Mouse (Mus musculus): ENCODE measurements around the gene Abcb11.
"Not testable (repeated sequence)": the region's sequence is repeated elsewhere in the genome, so short reads cannot be mapped to it uniquely, and the experiment has no call there.

The Abcb11 gene

DNA sequence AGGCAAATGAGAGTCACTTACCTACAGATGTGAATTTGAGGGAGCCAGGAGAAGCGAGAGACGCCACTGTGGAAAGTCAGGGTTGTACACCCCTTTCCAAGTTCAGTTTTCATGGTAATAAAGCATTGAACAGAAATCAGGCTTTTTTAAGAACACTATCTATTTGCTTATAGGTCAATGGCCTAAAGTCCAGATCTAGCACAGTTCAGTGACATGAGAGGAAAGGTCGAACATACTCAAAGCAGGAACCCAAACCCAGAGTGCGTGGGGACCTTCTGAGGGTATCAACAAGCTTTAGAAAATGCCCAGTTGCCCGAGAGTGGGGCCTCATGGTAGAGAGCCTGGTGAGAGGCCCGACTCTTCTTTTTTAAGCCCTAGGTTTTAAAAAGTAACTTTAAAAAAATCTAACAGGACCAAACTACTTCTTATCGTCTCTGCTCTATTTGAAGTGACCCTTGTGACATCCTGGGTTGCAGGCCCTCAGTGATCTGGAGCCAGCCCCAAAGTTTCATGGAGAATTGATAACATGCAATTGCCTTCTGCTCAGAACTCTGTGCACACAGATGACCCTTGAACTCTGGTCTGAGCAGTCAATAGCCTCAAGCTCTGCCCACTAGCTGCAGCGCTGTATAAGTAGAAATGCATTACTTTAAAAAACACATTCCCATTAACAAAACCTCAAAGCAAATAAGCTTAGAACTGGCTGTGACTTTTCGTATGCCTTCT lies at the start of gene Abcb11:
Gene Abcb11 (minus strand): TSS at position 121 of the 726 bp plus-strand sequence.
- no peak for DNase-seq

DNA sequence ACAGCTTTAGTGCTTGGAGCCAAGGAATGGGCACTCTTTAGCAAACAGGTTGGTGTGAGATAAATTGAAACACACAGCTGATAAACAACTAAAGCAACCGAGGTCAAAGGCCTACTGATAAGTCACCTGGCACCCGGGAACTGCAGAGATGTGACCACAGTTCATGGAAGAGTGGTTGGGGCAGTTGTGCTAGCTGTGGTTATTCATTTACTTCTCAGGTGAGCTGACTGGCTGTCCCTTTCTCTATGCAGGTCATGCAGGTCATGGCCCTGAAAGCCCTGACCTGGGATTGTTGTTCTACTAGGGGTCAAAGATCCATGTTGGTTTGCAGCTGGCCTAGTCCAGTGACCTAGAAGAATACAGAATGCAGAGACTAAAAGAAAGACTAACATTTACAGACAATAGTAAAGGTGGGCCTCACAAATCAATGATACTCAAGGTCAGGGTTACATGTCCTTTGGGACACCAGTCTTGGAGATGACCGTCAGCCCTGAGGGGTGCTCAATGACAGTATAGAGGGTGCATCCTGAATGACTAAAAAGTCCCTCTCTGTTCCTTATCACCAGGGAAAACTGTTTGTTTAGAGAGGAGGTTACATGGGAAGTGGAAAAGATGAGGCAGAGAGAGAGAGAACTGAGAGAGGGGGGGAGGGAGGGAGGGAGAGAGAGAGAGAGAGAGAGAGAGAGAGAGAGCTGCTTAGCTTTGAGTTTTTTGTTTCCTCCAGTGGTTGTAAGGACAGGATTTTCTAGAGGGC lies 43.9 kb upstream of the Abcb11 start:
- DNase-seq: peak; percentile 21 to 66

DNA sequence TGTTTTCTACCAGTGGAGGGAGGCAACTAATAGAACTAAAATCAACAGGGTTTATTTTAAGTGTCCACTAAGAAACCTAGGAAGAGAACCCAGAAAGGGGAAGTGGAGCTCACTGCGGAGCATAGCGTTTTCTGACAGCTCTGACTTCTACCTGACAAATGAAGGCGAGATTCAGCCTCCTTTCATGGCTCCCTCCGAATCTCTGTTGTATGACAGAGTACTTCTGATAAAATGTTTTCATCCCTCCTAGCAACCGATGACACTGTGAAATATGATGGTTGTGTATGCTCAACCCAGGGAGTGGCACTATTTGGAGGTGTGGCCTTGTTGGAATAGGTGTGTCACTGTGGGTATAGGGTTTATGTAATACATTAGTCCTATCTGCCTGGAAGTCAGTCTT lies 40.4 kb upstream of the Abcb11 start:
- DNase-seq: no peak

DNA sequence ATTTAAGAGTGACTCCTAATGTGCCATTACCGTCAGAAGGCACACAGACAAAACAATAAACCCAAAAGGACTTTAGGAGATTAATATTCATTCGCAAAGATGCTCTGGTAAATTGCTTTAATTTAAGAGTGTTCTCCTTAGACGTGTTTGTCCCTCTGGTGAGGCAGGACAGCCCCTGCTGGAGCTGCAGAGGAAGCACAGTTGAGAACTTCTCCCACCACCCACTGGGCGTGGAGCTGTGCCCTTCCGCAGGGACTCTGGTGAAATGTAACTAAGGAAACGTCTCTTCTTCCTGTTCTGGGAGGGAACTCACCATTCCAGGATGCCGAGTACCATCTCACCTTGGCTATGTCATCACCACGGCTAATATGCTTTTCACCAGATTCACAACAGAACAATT lies 39.3 kb upstream of the Abcb11 start:
- DNase-seq: no peak

DNA sequence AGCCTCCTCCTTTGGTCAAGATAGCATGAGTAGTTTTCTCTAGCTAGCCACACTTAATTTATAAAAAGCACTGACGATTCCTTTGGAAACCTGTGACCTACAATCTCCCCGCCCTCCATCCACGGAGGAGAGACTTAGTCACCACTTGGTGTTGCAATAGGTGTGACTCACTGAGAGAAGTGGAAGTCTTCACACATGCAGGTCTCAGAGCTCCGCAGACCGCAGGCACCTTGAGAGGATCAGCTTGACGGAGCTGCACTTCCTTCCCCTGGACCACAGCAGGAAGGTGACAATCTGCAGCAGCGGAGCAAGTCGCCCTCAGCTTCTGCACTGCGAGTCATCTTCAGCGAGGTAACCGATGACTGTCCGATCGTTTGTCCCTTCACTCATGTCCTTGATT lies 37.9 kb upstream of the Abcb11 start, which contains the start of gene Dhrs9:
Gene Dhrs9 (plus strand): TSS at position 165 of the 400 bp plus-strand sequence.
- DNase-seq: no peak

DNA sequence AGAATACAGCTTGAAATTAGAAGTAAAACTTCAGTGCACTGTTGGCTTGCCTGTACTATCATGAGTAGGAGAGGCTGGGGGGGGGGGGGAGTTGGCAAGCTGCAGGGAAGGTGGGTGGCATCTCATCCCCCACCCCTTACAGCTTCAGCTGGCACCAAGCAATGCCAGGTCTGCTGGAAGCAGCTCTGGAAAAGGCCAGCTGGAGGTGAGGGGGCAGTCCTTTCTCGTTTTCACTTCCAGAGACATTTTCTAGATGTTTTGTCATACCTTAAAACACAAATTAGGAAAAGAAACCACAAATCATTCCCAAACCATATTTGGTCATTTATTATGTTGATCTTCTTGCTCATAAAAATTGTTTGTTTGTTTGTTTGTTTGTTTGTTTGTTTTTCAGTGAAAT lies 37.4 kb upstream of the Abcb11 start:
- DNase-seq: no peak

DNA sequence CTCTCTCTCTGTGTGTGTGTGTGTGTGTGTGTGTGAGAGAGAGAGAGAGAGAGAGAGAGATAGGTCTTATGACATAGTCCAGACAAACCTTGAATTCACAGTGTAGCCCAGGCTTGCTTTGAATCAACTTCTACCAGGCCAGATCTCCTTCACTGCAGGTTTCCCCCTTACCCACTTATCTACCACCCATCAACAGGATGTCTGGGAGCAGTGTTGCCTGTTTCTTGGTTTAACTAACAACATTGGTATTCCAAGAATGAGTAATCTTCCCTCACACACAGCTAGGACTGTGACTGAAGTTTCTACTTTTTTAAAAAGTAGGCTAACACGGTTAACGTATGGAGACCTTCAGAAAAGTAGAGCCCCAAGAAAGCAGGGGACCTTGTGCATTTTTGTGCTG lies 34.4 kb upstream of the Abcb11 start:
- DNase-seq: no peak

DNA sequence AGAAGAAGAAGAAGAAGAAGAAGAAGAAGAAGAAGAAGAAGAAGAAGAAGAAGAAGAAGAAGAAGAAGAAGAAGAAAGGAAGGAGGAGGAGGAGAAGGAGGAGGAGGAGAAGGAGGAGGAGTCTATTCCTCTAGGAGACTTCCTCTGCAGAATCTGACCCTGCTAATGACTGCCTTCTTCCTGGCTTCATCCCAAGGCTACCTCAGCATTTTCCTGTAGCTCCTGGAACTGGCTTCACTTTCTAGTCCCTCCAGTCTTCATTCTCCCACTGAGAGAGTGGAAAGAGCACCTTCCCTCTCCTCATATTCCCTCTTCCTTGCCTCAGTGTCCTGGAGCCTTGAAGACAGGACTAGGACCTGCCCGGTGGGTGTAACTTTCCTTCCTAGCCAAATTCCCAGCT lies 22.9 kb upstream of the Abcb11 start:
- peak; percentile 57 to 67 for DNase-seq

DNA sequence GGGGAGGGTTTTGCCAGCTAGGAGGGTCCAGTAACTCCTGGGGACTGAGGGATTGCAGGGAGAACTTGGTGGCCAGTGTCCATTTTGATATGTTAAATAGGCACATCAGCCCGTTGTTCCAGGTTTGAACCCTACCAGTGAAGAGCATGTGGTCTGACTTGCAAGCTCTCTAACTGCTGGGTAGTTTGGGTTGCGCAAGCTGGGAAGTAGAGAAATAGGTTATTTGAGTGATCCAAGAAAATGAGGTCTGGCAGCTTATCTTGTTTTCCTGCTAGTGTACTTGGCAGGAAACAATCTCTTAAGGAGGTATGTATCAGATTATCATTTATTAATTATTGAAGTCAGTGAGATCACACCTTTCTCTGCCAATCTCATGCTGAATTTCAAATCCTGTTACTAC lies 22.4 kb upstream of the Abcb11 start:
- DNase-seq: no peak

DNA sequence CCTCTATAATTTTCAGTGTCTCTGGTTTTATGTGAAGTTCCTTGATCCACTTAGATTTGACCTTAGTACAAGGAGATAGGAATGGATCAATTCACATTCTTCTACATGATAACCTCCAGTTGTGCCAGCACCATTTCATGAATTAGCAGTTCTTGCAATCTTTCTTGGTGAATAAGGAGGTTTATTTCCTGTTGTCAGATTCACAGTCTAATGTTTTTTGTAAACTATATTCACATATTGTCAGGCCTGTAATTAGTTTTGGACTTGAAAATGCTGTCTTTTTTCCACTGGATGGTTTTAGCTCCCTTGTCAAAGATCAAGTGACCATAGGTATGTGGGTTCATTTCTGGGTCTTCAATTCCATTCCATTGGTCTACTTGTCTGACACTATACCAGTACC lies 13.0 kb upstream of the Abcb11 start:
- not testable (repeated sequence) for DNase-seq

DNA sequence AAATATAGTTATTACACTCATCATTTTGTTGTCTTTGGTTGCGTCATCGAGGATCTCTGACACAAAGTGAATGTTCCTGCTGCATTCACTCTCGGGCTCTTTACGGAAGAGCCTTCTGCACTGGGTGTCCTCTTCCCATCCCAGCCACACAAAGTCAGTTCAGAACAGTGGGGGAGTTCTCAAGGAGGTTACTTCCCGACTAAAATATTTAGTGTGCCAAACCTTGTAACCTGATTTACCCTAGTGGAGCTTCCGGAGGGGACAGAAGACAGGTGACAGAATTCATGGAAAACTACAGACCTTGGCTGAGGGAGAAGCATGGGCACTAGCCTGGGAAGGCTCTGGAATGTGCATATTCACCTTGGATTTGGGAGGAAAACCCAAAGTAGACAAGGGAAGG lies 910 bp downstream of the Abcb11 start:
- no peak for DNase-seq

DNA sequence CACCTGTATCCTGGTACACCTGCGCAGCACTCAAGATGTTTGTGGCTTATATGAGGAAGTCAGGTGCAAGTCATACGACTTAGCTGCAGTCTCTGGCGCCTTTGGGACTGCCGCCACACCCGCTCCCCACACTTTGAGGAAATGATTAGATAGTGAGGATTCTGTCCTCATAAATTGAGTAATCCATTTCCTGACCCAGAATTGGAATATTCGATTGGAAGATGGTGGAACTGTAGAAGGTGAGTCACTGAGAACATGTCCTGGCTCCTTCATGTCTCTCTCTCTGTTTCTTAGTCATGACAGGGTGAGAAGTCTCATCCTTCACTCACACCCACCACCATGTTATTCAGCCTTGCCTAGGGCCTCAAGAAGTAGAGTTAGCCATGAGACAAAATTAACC lies 10.9 kb downstream of the Abcb11 start:
- not testable (repeated sequence) for DNase-seq

DNA sequence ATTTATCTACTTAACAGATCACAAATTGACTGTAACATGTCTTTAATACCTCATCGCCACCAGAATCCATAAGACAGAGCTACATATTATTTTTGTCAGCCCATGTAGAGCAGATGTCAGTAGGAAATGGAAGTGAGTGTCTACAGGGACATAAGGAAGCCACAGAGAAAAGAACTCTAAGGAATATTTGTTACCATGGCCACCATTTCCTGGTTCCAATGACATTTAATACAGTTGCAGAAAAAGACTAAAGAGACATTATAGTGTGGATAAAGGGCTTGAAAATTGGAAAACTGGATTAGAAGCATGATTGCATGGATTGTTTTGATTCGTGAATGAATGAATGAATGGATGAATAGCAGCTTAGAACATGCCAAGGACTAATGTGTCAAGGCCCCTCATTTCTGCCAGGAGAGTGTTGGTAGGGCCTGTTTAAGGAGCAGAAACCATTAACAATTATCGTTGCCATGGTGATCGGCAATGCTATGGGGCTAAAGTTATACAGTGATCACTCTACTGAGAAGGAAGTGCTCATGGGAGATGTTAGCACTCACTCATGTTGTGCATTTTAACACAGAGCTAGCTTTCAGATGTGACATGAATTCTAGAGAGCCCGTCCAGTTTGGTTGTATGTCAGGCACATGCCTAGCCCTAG lies 13.8 kb downstream of the Abcb11 start:
- no peak for DNase-seq

DNA sequence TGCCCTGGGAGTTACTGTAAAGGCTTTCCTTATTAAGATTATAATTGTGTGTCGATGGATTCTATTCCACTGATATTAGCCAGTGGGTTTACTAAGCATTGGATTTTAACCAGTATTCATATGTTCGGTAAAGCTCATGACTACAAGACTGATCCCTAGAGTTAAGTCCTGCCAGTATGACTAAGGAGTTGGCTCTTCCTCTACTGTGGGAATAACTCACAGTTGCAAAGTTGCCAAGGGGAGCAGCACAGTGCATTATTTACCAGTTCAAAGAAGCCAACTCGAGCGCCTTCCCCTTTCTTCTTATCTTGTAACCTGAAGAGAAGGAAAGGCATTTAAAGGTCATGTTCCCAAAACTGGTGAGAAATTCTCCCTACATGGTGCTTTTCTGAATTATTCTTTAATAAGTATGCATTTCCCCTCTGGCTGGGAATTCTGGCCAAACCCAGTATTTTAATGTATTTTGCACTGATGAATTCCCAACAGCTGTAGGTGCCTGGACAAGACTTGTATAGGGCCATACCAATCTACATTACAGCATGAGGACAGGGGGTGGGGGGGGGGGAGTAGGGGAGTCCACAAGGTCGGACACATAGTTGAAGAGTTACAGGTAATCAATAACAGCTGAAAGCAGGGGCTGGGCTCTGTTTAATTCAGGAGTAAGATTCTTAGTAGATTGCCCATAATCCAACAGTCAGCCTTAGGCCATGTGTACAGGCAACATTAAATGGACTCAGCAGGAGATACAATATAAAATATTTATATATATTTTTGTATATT lies 17.3 kb downstream of the Abcb11 start:
- no peak for DNase-seq

DNA sequence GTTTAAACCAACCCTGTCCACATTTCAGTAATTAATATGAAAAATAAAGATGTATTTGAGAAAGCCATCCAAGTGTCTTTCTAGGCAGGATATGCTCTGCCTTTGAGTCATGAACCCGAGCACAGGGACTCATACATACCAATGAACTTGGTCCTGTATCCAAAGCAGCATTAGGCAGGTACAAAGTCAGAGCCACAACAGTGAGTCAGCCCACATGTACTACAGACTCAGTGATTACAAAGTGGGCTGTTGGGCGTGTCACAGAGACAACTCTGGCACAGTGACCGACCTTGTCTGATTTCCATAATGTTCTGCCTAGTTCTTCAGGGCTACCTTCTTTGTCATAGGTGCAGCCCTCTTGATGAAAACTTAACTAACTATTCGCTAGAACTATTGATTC lies 19.4 kb downstream of the Abcb11 start:
- DNase-seq: no peak

DNA sequence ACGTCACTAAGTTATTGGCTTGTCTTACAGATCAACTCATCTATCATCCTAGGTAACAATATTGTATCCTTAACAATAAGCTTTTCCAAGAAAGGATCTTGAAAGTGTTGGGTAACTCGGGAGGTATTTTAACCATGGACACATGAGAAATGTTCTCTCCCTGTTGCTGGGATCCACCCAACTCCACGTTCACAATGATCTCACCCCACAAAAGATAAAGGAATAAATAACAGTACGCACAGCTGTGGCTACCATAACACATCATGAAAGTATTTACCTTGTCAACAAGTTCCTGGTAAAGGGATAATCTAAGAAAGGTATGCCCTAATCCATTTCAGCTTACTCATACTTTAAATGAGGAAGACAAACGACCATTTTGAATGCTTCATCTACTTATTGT lies 21.0 kb downstream of the Abcb11 start:
- no peak for DNase-seq

DNA sequence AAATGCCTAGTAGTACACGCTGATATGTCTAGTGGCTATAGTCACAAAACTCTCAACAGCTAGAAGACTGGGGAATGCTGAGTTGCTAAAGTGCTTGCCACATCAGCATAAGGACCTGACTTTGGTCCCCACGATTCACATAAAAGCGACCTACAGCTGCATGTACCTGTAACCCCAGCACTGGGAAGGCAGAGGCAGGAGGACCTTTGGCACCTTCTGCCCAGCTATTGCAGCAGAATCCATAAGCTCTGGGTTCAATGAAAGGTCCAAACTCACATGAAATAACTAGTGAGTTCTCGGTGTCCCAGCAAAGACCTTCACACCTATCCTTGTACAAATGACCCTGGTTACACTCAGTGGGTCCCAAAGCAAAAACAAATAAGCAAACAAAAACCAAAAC lies 31.1 kb downstream of the Abcb11 start:
- no peak for DNase-seq

DNA sequence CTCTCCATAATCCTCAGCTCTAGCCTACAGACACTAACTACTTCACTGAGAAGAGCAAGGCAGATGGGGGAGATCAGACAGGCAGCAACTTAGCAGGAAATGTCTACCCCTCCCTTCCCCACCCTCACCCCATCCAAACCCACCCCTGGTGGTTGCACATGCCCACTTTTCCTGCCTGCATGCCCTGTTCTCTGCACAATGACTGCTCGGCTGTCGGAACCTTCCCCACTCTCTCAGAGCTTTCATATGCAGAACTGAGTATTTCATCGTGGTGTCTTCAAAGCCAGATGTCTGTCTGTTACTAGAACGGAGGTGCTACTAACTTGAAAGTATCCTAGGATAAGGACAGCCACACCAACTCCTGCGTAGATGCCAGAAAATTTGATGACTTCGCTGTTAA lies 34.3 kb downstream of the Abcb11 start:
- no peak for DNase-seq

DNA sequence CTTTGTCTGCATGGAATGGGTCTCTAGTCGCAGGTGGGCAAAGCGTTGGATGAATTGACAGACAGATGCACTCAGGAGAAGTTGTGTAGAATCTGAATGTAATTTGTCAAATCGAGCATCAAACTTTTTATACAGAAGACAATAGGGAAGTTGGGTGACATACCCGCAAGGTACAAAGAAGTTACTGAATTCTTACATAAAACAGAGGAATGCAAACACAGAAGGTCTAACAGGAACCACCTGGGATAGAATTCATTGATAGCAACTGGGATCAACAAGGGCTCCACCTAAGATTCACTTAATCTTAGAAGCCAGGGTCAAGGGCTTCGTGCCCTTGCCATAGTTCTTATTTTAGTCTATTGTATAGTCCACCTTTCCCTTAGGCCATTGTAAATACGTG lies 41.8 kb downstream of the Abcb11 start:
- not testable (repeated sequence) for DNase-seq

DNA sequence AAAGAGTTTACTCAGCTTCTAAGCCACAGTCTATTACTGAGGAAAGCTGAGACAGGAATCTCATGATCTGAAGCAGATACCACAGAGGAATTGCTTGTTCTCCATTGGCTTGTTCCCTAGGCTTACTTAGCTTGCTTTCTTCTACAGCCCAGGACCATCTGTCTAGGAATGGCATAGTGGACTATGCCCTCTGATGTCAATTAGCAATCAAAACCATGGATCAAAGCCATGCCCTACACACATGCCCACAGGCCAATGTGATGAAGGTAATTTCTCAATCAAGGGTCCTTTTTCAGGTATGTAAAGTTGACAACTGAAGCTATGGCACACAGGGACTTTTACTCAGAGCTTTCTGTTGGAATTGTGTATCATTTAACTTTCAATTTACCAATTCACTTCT lies 47.9 kb downstream of the Abcb11 start:
- DNase-seq: no peak

DNA sequence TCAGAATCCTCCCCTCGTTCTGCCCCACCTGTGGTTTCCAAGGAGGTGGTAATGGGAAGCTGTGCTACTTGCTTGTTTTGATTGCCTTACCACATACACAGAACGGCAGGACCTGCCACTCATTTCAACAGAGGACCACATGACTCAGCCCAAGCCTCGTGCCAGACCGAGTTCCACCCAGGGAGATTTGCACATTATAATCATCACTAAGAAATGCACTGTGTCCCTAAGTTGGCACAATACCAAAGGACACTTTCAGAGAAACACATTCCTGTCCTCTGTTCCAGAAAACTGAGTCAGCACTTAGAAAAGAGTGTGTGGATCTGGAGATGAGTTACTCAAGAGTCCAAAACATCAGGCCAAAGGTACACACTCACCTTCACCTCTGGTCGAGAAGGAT lies 53.4 kb downstream of the Abcb11 start:
- peak; percentile 14 to 36 for DNase-seq

DNA sequence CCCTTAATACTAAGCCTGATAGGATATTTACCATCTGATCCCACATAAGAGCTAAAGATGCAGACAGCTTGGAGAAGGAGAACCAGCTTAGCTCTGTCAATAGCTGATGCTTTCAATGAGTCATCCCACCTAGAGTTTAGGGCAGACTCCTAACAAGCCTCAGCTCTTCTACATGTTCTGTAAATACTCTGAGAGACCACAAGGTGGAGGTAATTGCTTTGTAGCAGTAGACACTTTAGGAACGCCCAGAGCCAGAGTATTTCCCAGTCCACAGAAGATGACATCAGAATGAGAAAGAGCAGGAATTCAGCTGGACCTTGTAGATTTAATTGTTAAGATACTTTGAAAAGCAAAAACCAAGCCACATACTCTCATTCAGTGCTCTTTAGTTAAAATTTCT lies 66.5 kb downstream of the Abcb11 start:
- peak in 1 of 2 experiments; percentile 3 for DNase-seq

DNA sequence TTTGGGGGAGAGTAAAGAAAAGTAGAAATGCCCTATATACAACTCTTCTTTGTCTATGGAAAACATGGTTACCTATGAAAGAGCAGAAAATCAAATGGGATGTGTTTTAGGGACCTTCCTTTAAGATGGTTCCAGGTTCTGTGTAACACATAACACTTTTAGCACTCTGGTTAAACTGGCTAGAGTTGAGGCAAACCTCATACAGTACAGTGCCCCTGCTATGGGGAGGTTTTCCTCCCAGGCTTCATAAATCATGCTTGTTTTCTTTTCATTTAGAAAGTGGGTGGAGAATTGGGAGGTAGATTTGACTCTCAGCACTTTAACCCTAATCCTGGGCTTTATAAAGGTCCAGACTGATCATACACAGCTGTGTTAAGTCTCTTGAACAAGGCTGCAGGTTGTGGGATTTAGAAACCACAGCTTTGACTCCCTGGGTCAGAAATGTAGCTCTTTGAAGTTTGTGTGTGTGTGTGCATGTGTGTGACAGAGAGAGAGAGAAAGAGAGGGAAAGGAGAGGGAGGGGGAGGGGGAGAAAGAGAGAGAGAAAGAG lies 78.3 kb downstream of the Abcb11 start:
- DNase-seq: no peak
